9 mouse cellular contexts compared by ENCODE assay signal in genomic region chr3:127527465-127528034, GRCm38 (mm10). TPM values are rescaled to one million over a fixed set of nuclear protein-coding genes. Genes with fewer than 3 reads are reported as not detected.
A peak's percentile ranks its signal among the peaks of the same experiment; 100 is the strongest.
DNase-seq lines count a peak whose midpoint lies in the region; ATAC-seq and TF ChIP-seq lines count a peak whose summit lies in the region.
"Had no signal": no experiment of that assay in that cellular context is flagged by ENCODE, and none has a peak within 500 bp of the region (broad histone marks: within the 10 kb centered on the region; RNA-seq: fewer than 3 reads in every experiment).

No protein-coding gene starts in this region.

- intact Hi-C loops in heart, postnatal 10 days (cut with DNase I): no loop called here

- no peak overlapping the region for H3K4me3 ChIP-seq in liver, adult 2 months (ENCODE audit: insufficient read depth, low read depth, low read length)
- no peak overlapping the region for H3K4me3 ChIP-seq in bone marrow macrophage, adult 2 months (ENCODE audit: insufficient read depth, low read length)
- H3K4me3 ChIP-seq: neural tube, embryonic 12.5 days had no signal

- TF ChIP-seq CTCF in liver, adult 2 months (IDR thresholded peaks at IDR 0.05; ENCODE audit: low read depth, low read length): no peak
- no peak for TF ChIP-seq CTCF in bone marrow macrophage, adult 2 months (IDR thresholded peaks at IDR 0.05; ENCODE audit: low read depth, low read length)

- TF ChIP-seq POLR2A in liver, adult 2 months (IDR thresholded peaks at IDR 0.05; ENCODE audit: extremely low read depth, insufficient read depth, low read length): no peak
- TF ChIP-seq POLR2A in bone marrow macrophage, adult 2 months (IDR thresholded peaks at IDR 0.05; ENCODE audit: borderline replicate concordance, low read depth, low read length): no peak

- DNase-seq in frontal cortex, adult 2 months (ENCODE audit: extremely low spot score in 1 of 2, low spot score in 1 of 2): peak; percentile 10 to 48
- peak; percentile 22 for DNase-seq in liver, adult 2 months (ENCODE audit: extremely low read depth, low read depth, low spot score)
- no peak for DNase-seq in liver
- peak; percentile 77 to 82 for DNase-seq in heart, postnatal 10 days

- H3K27me3 ChIP-seq in liver, adult 2 months (ENCODE audit: control insufficient read depth, insufficient read depth, low read length): no peaks in the 10 kb centered on the region
- H3K27me3 ChIP-seq: neural tube, embryonic 12.5 days had no signal

- H3K4me1 ChIP-seq in liver, adult 2 months (ENCODE audit: control insufficient read depth, insufficient read depth, low read length): no peaks in the 10 kb centered on the region
- peaks cover 11% of the 10 kb centered on the region for H3K4me1 ChIP-seq in bone marrow macrophage, adult 2 months (ENCODE audit: control insufficient read depth, insufficient read depth, low read length)
- H3K4me1 ChIP-seq: neural tube, embryonic 12.5 days had no signal

- H3K9ac ChIP-seq in liver, adult 2 months (ENCODE audit: low read depth, low read length): no peak overlapping the region
- H3K9ac ChIP-seq: neural tube, embryonic 12.5 days had no signal

- 66% methylated on average over 5 of the region's 5 CpGs for WGBS in liver, adult 2 months

- no peak for ATAC-seq in frontal cortex, adult (ENCODE audit: low TSS enrichment)
- ATAC-seq in megakaryocyte-erythroid progenitor cell, adult 5-6 weeks (replicated peaks; ENCODE audit: low FRiP score, low TSS enrichment, poor library complexity, severe bottlenecking): no peak
- no peak for ATAC-seq in inflammation-experienced regulatory T-cells, adult 6 months

- H3K36me3 ChIP-seq in liver, adult 2 months (ENCODE audit: control insufficient read depth, insufficient read depth, low read length): no peaks in the 10 kb centered on the region
- H3K36me3 ChIP-seq: neural tube, embryonic 12.5 days had no signal

- H3K79me2 ChIP-seq in liver, adult 2 months (ENCODE audit: control insufficient read depth, insufficient read depth, low read length): no peaks in the 10 kb centered on the region

- H3K27ac ChIP-seq in liver, adult 2 months (replicated peaks; ENCODE audit: insufficient read depth, low read depth, low read length): no peak overlapping the region
- H3K27ac ChIP-seq in bone marrow macrophage, adult 2 months (ENCODE audit: insufficient read depth, low read depth, low read length): peak overlapping the region; percentile 39
- H3K27ac ChIP-seq: neural tube, embryonic 12.5 days had no signal

RNA-seq across cellular contexts. Expression of gene Larp7, which starts 25.6 kb away (rescaled TPM):
- polyA plus RNA-seq in frontal cortex, adult 2 months (2012; rRNA removed): 14.3 and 14.7 TPM in 2 replicates
- total RNA-seq in liver, adult 2 months (2014; rRNA removed): 4.9 and 6.1 TPM in 2 replicates
- polyA plus RNA-seq in liver, adult 2 months (2012; rRNA removed): 0.70 and 0.75 TPM in 2 replicates
- polyA plus RNA-seq in bone marrow macrophage, adult 2 months (2012; ENCODE audit: insufficient read depth, insufficient read length, missing spikeins): 34.0 and 36.3 TPM in 2 replicates
- total RNA-seq in heart, postnatal 10 days (2021): 10 to 100 TPM; 30.1 to 32.4 TPM
- 74.0 and 76.2 TPM in 2 replicates for total RNA-seq in megakaryocyte-erythroid progenitor cell, adult 5-6 weeks (2014; fragmentation: Nextera tagmentation)
- 150 and 188 TPM in 2 replicates for total RNA-seq in megakaryocyte-erythroid progenitor cell, adult 5-6 weeks (2017)
- polyA plus RNA-seq in inflammation-experienced regulatory T-cells, adult 6 months (2017; shearing (Covaris generic)): 100 to 1,000 TPM in 1 of 3 experiments, 10 to 100 TPM in 2; 77.8 to 106 (median 78.8) TPM

RNA-seq across cellular contexts. Expression of gene Zgrf1, which starts 25.7 kb away (rescaled TPM):
- polyA plus RNA-seq in frontal cortex, adult 2 months (2012; rRNA removed): 6.0 and 7.6 TPM in 2 replicates
- total RNA-seq in liver, adult 2 months (2014; rRNA removed): 0.74 and 0.87 TPM in 2 replicates
- polyA plus RNA-seq in liver, adult 2 months (2012; rRNA removed): 0.06 and 0.15 TPM in 2 replicates
- 3.5 and 5.0 TPM in 2 replicates for polyA plus RNA-seq in bone marrow macrophage, adult 2 months (2012; ENCODE audit: insufficient read depth, insufficient read length, missing spikeins)
- total RNA-seq in heart, postnatal 10 days (2021): 1 to 10 TPM; 2.7 to 3.2 TPM
- total RNA-seq in megakaryocyte-erythroid progenitor cell, adult 5-6 weeks (2014; fragmentation: Nextera tagmentation): 39.4 and 40.0 TPM in 2 replicates
- 24.4 and 26.6 TPM in 2 replicates for total RNA-seq in megakaryocyte-erythroid progenitor cell, adult 5-6 weeks (2017)
- polyA plus RNA-seq in inflammation-experienced regulatory T-cells, adult 6 months (2017; shearing (Covaris generic)): 1 to 10 TPM; 3.7 to 7.9 (median 4.7) TPM

RNA-seq across cellular contexts. Expression of gene Ank2, which starts 28.4 kb away (rescaled TPM):
- 380 and 402 TPM in 2 replicates for polyA plus RNA-seq in frontal cortex, adult 2 months (2012; rRNA removed)
- total RNA-seq in liver, adult 2 months (2014; rRNA removed): 5.6 and 9.1 TPM in 2 replicates
- 1.2 TPM in 2 replicates for polyA plus RNA-seq in liver, adult 2 months (2012; rRNA removed)
- 0.75 and 1.4 TPM in 2 replicates for polyA plus RNA-seq in bone marrow macrophage, adult 2 months (2012; ENCODE audit: insufficient read depth, insufficient read length, missing spikeins)
- 100 to 1,000 TPM; 289 to 290 TPM for total RNA-seq in heart, postnatal 10 days (2021)
- not detected in 2 replicates for total RNA-seq in megakaryocyte-erythroid progenitor cell, adult 5-6 weeks (2014; fragmentation: Nextera tagmentation)
- 0.38 TPM in 1 of 2 replicates, not detected in the other for total RNA-seq in megakaryocyte-erythroid progenitor cell, adult 5-6 weeks (2017)
- under 1 TPM in 2 of 3 experiments, not detected in 1; 0.41 to 0.54 TPM for polyA plus RNA-seq in inflammation-experienced regulatory T-cells, adult 6 months (2017; shearing (Covaris generic))

Comparison
In these comparisons a context has a peak if more than half of its experiments do, and no peak if none do; other contexts are left out.
1. RNA of gene Ank2, which starts 28.4 kb away (polyA plus RNA-seq): 380 to 402 TPM in frontal cortex, adult 2 months; 1.2 TPM in liver, adult 2 months, 0.75 to 1.4 TPM in bone marrow macrophage, adult 2 months and 0.41 to 0.54 TPM in inflammation-experienced regulatory T-cells, adult 6 months; every median in the first group is over 100 times any median in the second.